Mouse (Mus musculus) spleen, adult 2 months (tissue): Measurements from ENCODE around the gene Spice1. TPM values are rescaled to one million over a fixed set of nuclear protein-coding genes. Genes with fewer than 3 reads are reported as not detected.
A peak's percentile ranks its signal among the peaks of the same experiment; 100 is the strongest.

Experiments
- DNase-seq, 2 experiments: peaks; one replicate each; pipeline versions ENCODE4 v3.0.0 to v3.0.0-alpha.2; 2012 to 2021; ENCODE audit warnings: low spot score in 2 of 2, low read depth in 1 of 2
- H3K27ac ChIP-seq: fragments of 200-500 bp; 2 replicates; pipeline ENCODE4 v1.5.1; 2012; ENCODE audit warnings: low read length, inconsistent platforms; ENCODE audit not compliant: insufficient read depth
- H3K27me3 ChIP-seq: fragments of 200-500 bp; 2 replicates; pipeline ENCODE4 v1.6.1; 2012; ENCODE audit warnings: mild to moderate bottlenecking, moderate library complexity, low read length, inconsistent platforms; ENCODE audit not compliant: control insufficient read depth, insufficient read depth
- H3K36me3 ChIP-seq: fragments of 200-500 bp; 2 replicates; pipeline ENCODE4 v1.6.1; 2012; ENCODE audit warnings: mild to moderate bottlenecking, low read length, inconsistent platforms; ENCODE audit not compliant: control insufficient read depth, insufficient read depth
- H3K4me1 ChIP-seq: fragments of 200-500 bp; 2 replicates; pipeline ENCODE4 v1.6.1; 2011; ENCODE audit warnings: inconsistent platforms; ENCODE audit not compliant: control insufficient read depth, insufficient read depth, insufficient read length
- H3K4me3 ChIP-seq: fragments of 200-500 bp; 2 replicates; pipeline ENCODE4 v1.5.1; 2011; ENCODE audit warnings: mild to moderate bottlenecking, inconsistent platforms; ENCODE audit not compliant: insufficient read depth, insufficient read length; ENCODE audit errors: extremely low read depth
- CTCF ChIP-seq: fragments of 200-500 bp; IDR thresholded peaks from 2 replicates; pipeline ENCODE4 v1.5.1; 2011; ENCODE audit warnings: mild to moderate bottlenecking, inconsistent platforms; ENCODE audit not compliant: insufficient read depth, insufficient read length, insufficient replicate concordance; ENCODE audit errors: extremely low read depth
- POLR2A ChIP-seq: fragments of 200-500 bp; IDR thresholded peaks from 2 replicates; pipeline ENCODE4 v1.6.1; 2011; ENCODE audit warnings: low read depth, low read length, inconsistent platforms
- WGBS: fragments of 180-500 bp; shearing (Covaris S2); methylation state at CpG from one replicate; pipeline ENCODE4 v1.1.7; 2018; 5-methylcytosine and 5-hydroxymethylcytosine counted together
- polyA plus RNA-seq: library from polyadenylated mRNA; depleted of rRNA; stranded (reverse); fragments of >200 nt; gene quantifications from 2 replicates; pipeline ENCODE4 v1.2.3, GENCODE M21; 2012

Gene Spice1
- polyA plus RNA-seq, 1 experiment: 6.4 TPM

GRCm38 (mm10) chr16:44316350-44316749, 30.6 kb upstream of the Spice1 start:
- TF ChIP-seq CTCF (no peak), POLR2A (no peak)
- no peak overlapping the region for H3K4me3 ChIP-seq

GRCm38 (mm10) chr16:44320232-44320631, 26.7 kb upstream of the Spice1 start:
- peaks cover 5% of the 10 kb centered on the region; the same call in 1 of the 2 replicates for H3K4me1 ChIP-seq
- 79% methylated on average over 3 of the region's 3 CpGs for WGBS
- H3K4me3 ChIP-seq: no peak overlapping the region
- H3K36me3 ChIP-seq: no peaks in the 10 kb centered on the region
- DNase-seq: no peak
- H3K27me3 ChIP-seq: no peaks in the 10 kb centered on the region
- TF ChIP-seq POLR2A (no peak), CTCF (no peak)
- no peak overlapping the region for H3K27ac ChIP-seq

More at GRCm38 (mm10) chr16:44316350-44316749, 30.6 kb upstream of the Spice1 start:
- no peaks in the 10 kb centered on the region for H3K27me3 ChIP-seq
- no peak for DNase-seq
- 91% methylated on average over 4 of the region's 4 CpGs for WGBS
- H3K36me3 ChIP-seq: no peaks in the 10 kb centered on the region
- H3K27ac ChIP-seq: no peak overlapping the region
- H3K4me1 ChIP-seq: no peaks in the 10 kb centered on the region

GRCm38 (mm10) chr16:44328644-44329043, 18.3 kb upstream of the Spice1 start:
- no peak for TF ChIP-seq POLR2A
- TF ChIP-seq CTCF: no peak
- no peak overlapping the region for H3K27ac ChIP-seq
- H3K27me3 ChIP-seq: 0 out of 2 replicates have a peak, but pooled peaks cover 3% of the 10 kb centered on the region
- no peak for DNase-seq
- H3K4me1 ChIP-seq: peaks cover 5% of the 10 kb centered on the region; the same call in 1 of the 2 replicates
- no peak overlapping the region for H3K4me3 ChIP-seq
- no peaks in the 10 kb centered on the region for H3K36me3 ChIP-seq
- WGBS: 67% methylated on average over 4 of the region's 4 CpGs

- H3K4me3 ChIP-seq: no peak overlapping the region
- no peak for DNase-seq
- H3K4me1 ChIP-seq: no peaks in the 10 kb centered on the region; the same call in 1 of the 2 replicates
- TF ChIP-seq CTCF (no peak), POLR2A (no peak)
- no peaks in the 10 kb centered on the region for H3K36me3 ChIP-seq
- 91% methylated on average over 9 of the region's 9 CpGs for WGBS
- no peak overlapping the region for H3K27ac ChIP-seq
- H3K27me3 ChIP-seq: 0 out of 2 replicates have a peak, but pooled peaks cover 3% of the 10 kb centered on the region
Observed at GRCm38 (mm10) chr16:44330657-44331056, 16.3 kb upstream of the Spice1 start.

GRCm38 (mm10) chr16:44331154-44331553, 15.8 kb upstream of the Spice1 start:
- WGBS: 73% methylated on average over 9 of the region's 9 CpGs
- H3K36me3 ChIP-seq: no peaks in the 10 kb centered on the region
- H3K4me1 ChIP-seq: no peaks in the 10 kb centered on the region; the same call in 1 of the 2 replicates
- DNase-seq: no peak
- no peak overlapping the region for H3K27ac ChIP-seq
- 0 out of 2 replicates have a peak, but pooled peaks cover 3% of the 10 kb centered on the region for H3K27me3 ChIP-seq
- no peak for TF ChIP-seq CTCF
- no peak for TF ChIP-seq POLR2A
- H3K4me3 ChIP-seq: peak overlapping the region; percentile 20

- Histone ChIP-seq H3K27me3 (0 out of 2 replicates have a peak, but pooled peaks cover 3% of the 10 kb centered on the region), H3K36me3 (no peaks in the 10 kb centered on the region), H3K27ac (peak overlapping the region; percentile 86), H3K4me1 (no peaks in the 10 kb centered on the region; the same call in 1 of the 2 replicates), H3K4me3 (peak overlapping the region; percentile 76)
- 28% methylated on average over 6 of the region's 6 CpGs for WGBS
- DNase-seq: no peak
- TF ChIP-seq CTCF (no peak), POLR2A (no peak)
Observed at GRCm38 (mm10) chr16:44331671-44331994, 15.3 kb upstream of the Spice1 start.
